Mouse (Mus musculus) heart, adult 2 months (tissue): ENCODE measurements around the gene Allc.

ENCODE experiments used
- CTCF ChIP-seq: fragments of 200-600 bp; IDR thresholded peaks from 2 replicates; pipeline ENCODE4 v1.8.1; 2022; ENCODE audit warnings: antibody characterized with exemption, mild to moderate bottlenecking, moderate library complexity
- EP300 ChIP-seq: fragments of 200-500 bp; IDR thresholded peaks from 2 replicates; pipeline ENCODE4 v1.6.1; 2011; ENCODE audit warnings: low read depth, low read length, control low read depth; ENCODE audit not compliant: insufficient read depth
- POLR2A ChIP-seq: fragments of 200-500 bp; IDR thresholded peaks from 2 replicates; pipeline ENCODE4 v1.6.1; 2011; ENCODE audit warnings: mild to moderate bottlenecking, low read depth, low read length, control low read depth; ENCODE audit not compliant: insufficient read depth

- TF ChIP-seq CTCF (no peak), POLR2A (no peak), EP300 (no peak)
Measured at GRCm38 (mm10) chr12:28590428-28590827, 8.1 kb upstream of the Allc start.
